Mouse (Mus musculus) MEL (cell line): ENCODE data around the gene Cdkl2. TPM values are rescaled to one million over a fixed set of nuclear protein-coding genes. Genes with fewer than 3 reads are reported as not detected.
A peak's percentile ranks its signal among the peaks of the same experiment; 100 is the strongest.

ENCODE experiments used
- DNase-seq: peaks from one replicate; pipeline ENCODE4 v3.0.0; 2011; ENCODE audit warnings: low read depth, low spot score
- H3K27ac ChIP-seq: 2 replicates; pipeline ENCODE4 v1.5.1; 2012; ENCODE audit warnings: low read depth, mild to moderate bottlenecking, control low read depth, low read length, moderate library complexity; ENCODE audit not compliant: control insufficient read depth
- H3K27me3 ChIP-seq, 2 experiments: fragments of 150-350 bp in 1 of 2; sonication (generic) in 1 of 2; 2 replicates each; pipeline ENCODE4 v1.6.1; 2012; ENCODE audit warnings: low read length in 2 of 2, mild to moderate bottlenecking in 2 of 2, improper control_type of control experiment in 1 of 2, moderate library complexity in 1 of 2; ENCODE audit not compliant: insufficient read depth in 2 of 2, control insufficient read depth in 1 of 2
- H3K36me3 ChIP-seq, 2 experiments: 2 replicates each; pipeline ENCODE4 v1.6.1; 2012 to 2014; ENCODE audit warnings: low read length in 2 of 2, improper control_type of control experiment in 1 of 2, inconsistent platforms in 1 of 2, mild to moderate bottlenecking in 1 of 2; ENCODE audit not compliant: insufficient read depth in 2 of 2, control insufficient read depth in 1 of 2
- H3K4me1 ChIP-seq, 2 experiments: fragments of 150-350 bp in 1 of 2; sonication (generic) in 1 of 2; 2 replicates each; pipeline ENCODE4 v1.6.1; 2012; ENCODE audit warnings: low read length in 2 of 2, improper control_type of control experiment in 1 of 2, mild to moderate bottlenecking in 1 of 2; ENCODE audit not compliant: insufficient read depth in 2 of 2, control insufficient read depth in 1 of 2
- H3K4me3 ChIP-seq, 2 experiments: fragments of 150-350 bp in 1 of 2; sonication (generic) in 1 of 2; 2 replicates each; pipeline ENCODE4 v1.5.1; 2012; ENCODE audit warnings: low read depth in 2 of 2, low read length in 2 of 2, mild to moderate bottlenecking in 2 of 2, moderate library complexity in 2 of 2, control low read depth in 1 of 2, improper control_type of control experiment in 1 of 2; ENCODE audit not compliant: control insufficient read depth in 1 of 2, insufficient read depth in 1 of 2
- H3K79me2 ChIP-seq: 2 replicates; pipeline ENCODE4 v1.6.1; 2012; ENCODE audit warnings: mild to moderate bottlenecking, low read length, moderate library complexity; ENCODE audit not compliant: control insufficient read depth, poor library complexity, insufficient read depth
- H3K9ac ChIP-seq: 2 replicates; pipeline ENCODE4 v1.6.1; 2012; ENCODE audit warnings: low read depth, mild to moderate bottlenecking, control low read depth, low read length, moderate library complexity; ENCODE audit not compliant: control insufficient read depth, poor library complexity, severe bottlenecking
- H3K9me3 ChIP-seq: fragments of 150-350 bp; sonication (generic); replicated peaks from 2 replicates; pipeline ENCODE4 v1.6.1; 2012; ENCODE audit warnings: mild to moderate bottlenecking, low read length, improper control_type of control experiment, moderate library complexity; ENCODE audit not compliant: insufficient read depth
- BHLHE40 ChIP-seq: IDR thresholded peaks from 2 replicates; pipeline ENCODE4 v1.6.1; 2012; ENCODE audit warnings: low read depth, mild to moderate bottlenecking, inconsistent platforms, low read length, improper control_type of control experiment, borderline replicate concordance
- CHD1 ChIP-seq: IDR thresholded peaks from 2 replicates; pipeline ENCODE4 v1.6.1; 2012; ENCODE audit warnings: low read depth, mild to moderate bottlenecking, inconsistent platforms, low read length, improper control_type of control experiment
- CTCF ChIP-seq, 3 experiments: IDR thresholded peaks in 2 of 3; conservative IDR thresholded peaks in 1 of 3; 2 replicates each; pipeline ENCODE4 v1.5.1; 2011 to 2012; ENCODE audit warnings: low read length in 3 of 3, low read depth in 2 of 3, mild to moderate bottlenecking in 2 of 3, improper control_type of control experiment in 1 of 3, inconsistent platforms in 1 of 3, mixed read lengths in 1 of 3, moderate library complexity in 1 of 3; ENCODE audit not compliant: control insufficient read depth in 1 of 3, insufficient read depth in 1 of 3, poor library complexity in 1 of 3, severe bottlenecking in 1 of 3
- E2F4 ChIP-seq: IDR thresholded peaks from 2 replicates; pipeline ENCODE4 v1.6.1; 2011; ENCODE audit warnings: low read depth, low read length, improper control_type of control experiment, borderline replicate concordance
- ETS1 ChIP-seq: IDR thresholded peaks from 2 replicates; pipeline ENCODE4 v1.6.1; 2012; ENCODE audit warnings: low read depth, mild to moderate bottlenecking, inconsistent platforms, low read length, improper control_type of control experiment, moderate library complexity
- GABPA ChIP-seq: IDR thresholded peaks from 2 replicates; pipeline ENCODE4 v1.6.1; 2012; ENCODE audit warnings: low read depth, mild to moderate bottlenecking, inconsistent platforms, low read length, improper control_type of control experiment, moderate library complexity
- JUND ChIP-seq: IDR thresholded peaks from 2 replicates; pipeline ENCODE4 v1.6.1; 2011; ENCODE audit warnings: low read depth, mild to moderate bottlenecking, improper control_type of control experiment, low read length
- KAT2A ChIP-seq: conservative IDR thresholded peaks from 2 replicates; pipeline ENCODE4 v1.6.1; 2012; ENCODE audit warnings: low read depth, low read length, improper control_type of control experiment, inconsistent platforms
- MAZ ChIP-seq: IDR thresholded peaks from 2 replicates; pipeline ENCODE4 v1.6.1; 2012; ENCODE audit warnings: low read depth, mild to moderate bottlenecking, inconsistent platforms, low read length, improper control_type of control experiment
- MEF2A ChIP-seq: IDR thresholded peaks from 2 replicates; pipeline ENCODE4 v1.6.1; 2014; ENCODE audit warnings: low read depth, mild to moderate bottlenecking, inconsistent platforms, low read length, improper control_type of control experiment; ENCODE audit not compliant: poor library complexity, insufficient replicate concordance, severe bottlenecking; ENCODE audit errors: extremely low read depth
- MYB ChIP-seq: IDR thresholded peaks from 2 replicates; pipeline ENCODE4 v1.6.1; 2011; ENCODE audit warnings: mild to moderate bottlenecking, low read depth, low read length, improper control_type of control experiment
- MYC ChIP-seq: IDR thresholded peaks from 2 replicates; pipeline ENCODE4 v1.6.1; 2011; ENCODE audit warnings: low read depth, mild to moderate bottlenecking, low read length, improper control_type of control experiment, moderate library complexity
- POLR2AphosphoS2 ChIP-seq: IDR thresholded peaks from 2 replicates; pipeline ENCODE4 v1.6.1; 2011; ENCODE audit warnings: low read length, improper control_type of control experiment
- POLR2AphosphoS5 ChIP-seq: IDR thresholded peaks from 2 replicates; pipeline ENCODE4 v1.6.1; 2012; ENCODE audit warnings: low read depth, borderline replicate concordance, mild to moderate bottlenecking, inconsistent platforms, low read length, moderate library complexity, mixed read lengths
- RAD21 ChIP-seq: IDR thresholded peaks from 2 replicates; pipeline ENCODE4 v1.6.1; 2011; ENCODE audit warnings: mild to moderate bottlenecking, low read depth, low read length, improper control_type of control experiment
- RCOR1 ChIP-seq: IDR thresholded peaks from 2 replicates; pipeline ENCODE4 v1.6.1; 2012; ENCODE audit warnings: low read depth, mild to moderate bottlenecking, inconsistent platforms, low read length, improper control_type of control experiment
- SIN3A ChIP-seq: IDR thresholded peaks from 2 replicates; pipeline ENCODE4 v1.6.1; 2012; ENCODE audit warnings: low read length, improper control_type of control experiment, inconsistent platforms
- SMC3 ChIP-seq: IDR thresholded peaks from 2 replicates; pipeline ENCODE4 v1.6.1; 2011; ENCODE audit warnings: low read depth, low read length, improper control_type of control experiment
- TAL1 ChIP-seq: IDR thresholded peaks from 2 replicates; pipeline ENCODE4 v1.6.1; 2012; ENCODE audit warnings: mild to moderate bottlenecking, inconsistent platforms, low read length, moderate library complexity, mixed read lengths
- TCF12 ChIP-seq: IDR thresholded peaks from 2 replicates; pipeline ENCODE4 v1.6.1; 2014; ENCODE audit warnings: low read depth, mild to moderate bottlenecking, inconsistent platforms, low read length, improper control_type of control experiment, moderate library complexity
- USF1 ChIP-seq: IDR thresholded peaks from 2 replicates; pipeline ENCODE4 v1.6.1; 2014; ENCODE audit warnings: low read depth, mild to moderate bottlenecking, inconsistent platforms, low read length, improper control_type of control experiment, moderate library complexity
- ZMIZ1 ChIP-seq: IDR thresholded peaks from 2 replicates; pipeline ENCODE4 v1.6.1; 2012; ENCODE audit warnings: low read depth, mild to moderate bottlenecking, inconsistent platforms, low read length, improper control_type of control experiment, moderate library complexity
- ZNF384 ChIP-seq: IDR thresholded peaks from 2 replicates; pipeline ENCODE4 v1.6.1; 2012; ENCODE audit warnings: low read depth, mild to moderate bottlenecking, inconsistent platforms, low read length, improper control_type of control experiment
- polyA plus RNA-seq, 2 experiments: library from polyadenylated mRNA; stranded (reverse) in 1 of 2; unstranded in 1 of 2; fragments of >175 nt in 1 of 2; fragments of >200 nt in 1 of 2; gene quantifications; 2 replicates each; pipeline versions ENCODE4 v1.2.1 to v1.2.4; 2012; ENCODE audit warnings: low replicate concordance in 2 of 2, low read depth in 1 of 2; ENCODE audit not compliant: insufficient read length in 2 of 2, insufficient read depth in 1 of 2, missing spikeins in 1 of 2
- total RNA-seq: library from RNA; depleted of rRNA; stranded (reverse); fragments of 300-350 nt; gene quantifications from 2 replicates; pipeline ENCODE4 v1.2.3, GENCODE M21; 2012

The Cdkl2 gene
- total and polyA plus RNA-seq, 3 experiments, result 0.08 to 0.53 TPM; not detected in 1

- no peaks in the 10 kb centered on the region for H3K9me3 ChIP-seq
- H3K27ac ChIP-seq, result no peak overlapping the region
- no peak overlapping the region for H3K9ac ChIP-seq
- H3K27me3 ChIP-seq, result no peaks in the 10 kb centered on the region
- TF ChIP-seq POLR2AphosphoS2 (no peak), JUND (no peak), MYC (no peak), TCF12 (no peak), SMC3 (peak; percentile 29), CTCF (IDR thresholded peaks at IDR 0.05 in 2 of 3, conservative IDR thresholded peaks at IDR 0.05 in 1 of 3; ENCODE audit: control insufficient read depth in 1 of 3, insufficient read depth in 1 of 3, low read depth in 2 of 3, low read length in 3 of 3, poor library complexity in 1 of 3, severe bottlenecking in 1 of 3) (peak; percentile 13 to 35 (median 19); a peak in 4 of 6 replicates), RAD21 (peak; percentile 1; the same call in 1 of the 2 replicates)
- TF ChIP-seq, all 39 proteins: peak for 3
- Histone ChIP-seq H3K36me3 (peaks cover 4 to 26% of the 10 kb centered on the region in 2 experiments), H3K79me2 (peaks cover 58% of the 10 kb centered on the region), H3K4me3 (no peak overlapping the region), H3K4me1 (peaks cover 11 to 17% of the 10 kb centered on the region in 2 experiments)
- peak; percentile 21 for DNase-seq
These were observed 32.6 kb upstream of the Cdkl2 start for GRCm38 (mm10) chr5:92076273-92076672.

- TF ChIP-seq JUND (no peak), RAD21 (no peak), POLR2AphosphoS2 (no peak), RCOR1 (no peak), USF1 (no peak), E2F4 (no peak), MYB (no peak), MEF2A (no peak), BHLHE40 (no peak), TAL1 (no peak), ZNF384 (no peak), SIN3A (no peak), MAZ (no peak), KAT2A (no peak), ZMIZ1 (no peak), CHD1 (no peak), ETS1 (no peak), GABPA (no peak), POLR2AphosphoS5 (no peak), SMC3 (no peak)
- H3K4me1 ChIP-seq, result peaks cover 2 to 7% of the 10 kb centered on the region in 2 experiments
- no peak overlapping the region for H3K4me3 ChIP-seq
- H3K79me2 ChIP-seq, result peaks cover 41% of the 10 kb centered on the region
- H3K36me3 ChIP-seq, result peaks cover 10 to 13% of the 10 kb centered on the region in 2 experiments
- H3K9ac ChIP-seq, result no peak overlapping the region
- no peaks in the 10 kb centered on the region for H3K9me3 ChIP-seq
- H3K27ac ChIP-seq, result no peak overlapping the region
- no peaks in the 10 kb centered on the region for H3K27me3 ChIP-seq
- DNase-seq, result no peak
These were observed 30.4 kb upstream of the Cdkl2 start for GRCm38 (mm10) chr5:92074061-92074460.
